Mouse (Mus musculus) kidney, postnatal 4 days (tissue): ENCODE results near the gene Adamtsl5.

Source experiments
- DNase-seq, 2 experiments: peaks; one replicate each; pipeline ENCODE4 v3.0.0; 2021; ENCODE audit warnings: mixed read lengths in 2 of 2

Gene Adamtsl5

DNA sequence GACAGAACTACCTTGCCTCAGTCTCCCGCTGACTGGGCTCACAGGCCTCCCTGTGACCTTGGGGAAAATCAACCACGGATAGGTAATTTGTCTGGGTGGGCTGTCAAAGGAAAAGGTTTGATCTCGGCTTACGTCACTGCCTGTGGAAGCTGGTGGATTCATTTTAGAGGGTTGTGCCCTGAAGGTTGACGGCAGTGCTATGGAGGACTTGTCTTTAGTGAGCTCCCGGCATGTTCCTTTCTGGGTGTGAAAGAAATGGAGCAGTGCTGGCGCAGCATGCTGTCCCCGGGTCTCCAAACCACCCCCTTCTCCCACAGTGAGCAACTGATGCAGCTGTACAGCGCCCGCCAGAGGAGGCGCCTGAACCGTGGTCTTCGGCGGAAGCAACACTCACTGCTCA, 54.9 kb downstream of the Adamtsl5 start:
- no peak for DNase-seq

DNA sequence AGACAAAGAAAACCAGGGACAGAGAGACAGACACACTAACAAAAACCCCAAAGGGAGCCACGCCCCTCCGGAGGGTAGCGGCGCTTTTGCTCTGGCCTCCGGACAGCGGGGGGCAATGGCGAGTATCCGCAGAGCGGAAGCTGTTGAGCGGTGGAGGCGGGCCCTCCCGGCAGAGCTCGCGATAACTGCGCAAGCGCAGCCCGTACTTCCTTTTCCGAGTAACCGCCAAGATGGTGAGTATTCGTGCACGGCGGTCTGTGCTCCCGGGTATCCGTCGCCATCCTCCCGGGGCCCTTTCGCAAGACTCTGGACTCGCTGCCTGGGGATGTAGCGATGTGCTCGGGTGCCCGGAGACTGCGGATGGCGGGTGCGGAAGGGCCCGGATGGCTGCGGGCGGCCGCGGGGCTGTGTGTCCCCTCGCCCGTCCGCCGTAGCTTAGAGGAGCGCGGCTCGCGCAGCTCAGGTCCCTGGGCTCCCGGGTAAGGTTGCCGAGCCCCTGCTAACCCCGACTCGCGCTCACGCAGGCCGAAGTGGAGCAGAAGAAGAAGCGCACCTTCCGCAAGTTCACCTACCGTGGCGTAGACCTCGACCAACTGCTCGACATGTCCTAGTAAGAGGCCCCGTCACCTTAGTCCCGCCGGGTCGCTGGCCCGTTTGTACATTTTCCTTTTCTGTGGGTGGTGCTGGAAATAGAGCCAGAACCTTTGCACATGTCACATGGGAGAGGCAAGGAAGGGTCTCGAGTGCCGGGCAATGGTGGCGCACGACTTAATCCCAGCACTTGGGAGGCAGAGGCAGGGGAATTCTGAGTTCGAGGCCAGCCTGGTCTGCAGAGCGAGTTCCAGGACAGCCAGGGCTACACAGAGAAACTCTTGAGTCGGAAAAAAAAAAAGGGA, 55.7 kb downstream of the Adamtsl5 start, which contains the start of gene Rps15:
TSS of gene Rps15 (plus strand) at position 203 of the 896 bp plus-strand sequence.
- peak; percentile 97 to 98 for DNase-seq
